8 mouse cellular contexts compared by ENCODE assay signal in genomic region chr16:50528677-50529510, GRCm38 (mm10).
DNase-seq lines count a peak whose midpoint lies in the region; ATAC-seq lines count a peak whose summit lies in the region.

No protein-coding gene starts in this region.

- no peaks in the 10 kb centered on the region for H3K4me1 ChIP-seq in embryonic facial prominence, embryonic 12.5 days
- peaks cover 9% of the 10 kb centered on the region; the same call in 1 of the 2 replicates for H3K4me1 ChIP-seq in limb, embryonic 13.5 days
- H3K4me1 ChIP-seq in midbrain, embryonic 15.5 days, result peaks cover 8% of the 10 kb centered on the region; the same call in 1 of the 2 replicates

- peak; percentile 91 for DNase-seq in 3134 (ENCODE audit: extremely low read depth, insufficient read length, low spot score)
- DNase-seq in adrenal gland, postnatal 14 days, result peak; percentile 89
- peak; percentile 78 for DNase-seq in heart, adult 8-10 months (ENCODE audit: low spot score)
- peak; percentile 64 for DNase-seq in kidney, adult 9 months
- DNase-seq in spleen, postnatal 10 days (ENCODE audit: low spot score in 2 of 2), result peak; percentile 40 to 55

- H3K27ac ChIP-seq in embryonic facial prominence, embryonic 12.5 days, result peak overlapping the region; percentile 91
- H3K27ac ChIP-seq in limb, embryonic 13.5 days, result peak overlapping the region; percentile 85
- H3K27ac ChIP-seq in midbrain, embryonic 15.5 days, result peak overlapping the region; percentile 87

- under 1% methylated on average over 71 of the region's 81 CpGs for WGBS in embryonic facial prominence, embryonic 12.5 days
- whole genome bisulfite sequencing in limb, embryonic 13.5 days, result under 1% methylated on average over 62 of the region's 81 CpGs
- WGBS in midbrain, embryonic 15.5 days, result under 1% methylated on average over 76 of the region's 81 CpGs

- peak overlapping the region; percentile 83 for H3K9ac ChIP-seq in embryonic facial prominence, embryonic 12.5 days
- peak overlapping the region; percentile 86 for H3K9ac ChIP-seq in limb, embryonic 13.5 days
- H3K9ac ChIP-seq in midbrain, embryonic 15.5 days, result peak overlapping the region; percentile 80

- ATAC-seq in embryonic facial prominence, embryonic 12.5 days (ENCODE audit: insufficient number of reproducible peaks, insufficient read depth, low FRiP score, low TSS enrichment), result peak; percentile 85
- ATAC-seq in limb, embryonic 13.5 days (ENCODE audit: low FRiP score, low read depth), result peak; percentile 78
- peak; percentile 88 for ATAC-seq in midbrain, embryonic 15.5 days (replicated peaks)

- no peaks in the 10 kb centered on the region for H3K36me3 ChIP-seq in embryonic facial prominence, embryonic 12.5 days
- H3K36me3 ChIP-seq in limb, embryonic 13.5 days, result no peaks in the 10 kb centered on the region
- no peaks in the 10 kb centered on the region for H3K36me3 ChIP-seq in midbrain, embryonic 15.5 days (replicated peaks)

- H3K4me2 ChIP-seq in embryonic facial prominence, embryonic 12.5 days (replicated peaks), result peak overlapping the region; percentile 97
- peak overlapping the region; percentile 94 for H3K4me2 ChIP-seq in limb, embryonic 13.5 days (replicated peaks)
- peak overlapping the region; percentile 99 for H3K4me2 ChIP-seq in midbrain, embryonic 15.5 days

- peak overlapping the region; percentile 73 for H3K4me3 ChIP-seq in embryonic facial prominence, embryonic 12.5 days
- peak overlapping the region; percentile 80 for H3K4me3 ChIP-seq in limb, embryonic 13.5 days
- H3K4me3 ChIP-seq in midbrain, embryonic 15.5 days, result peak overlapping the region; percentile 63

- no peaks in the 10 kb centered on the region for H3K9me3 ChIP-seq in embryonic facial prominence, embryonic 12.5 days
- no peaks in the 10 kb centered on the region for H3K9me3 ChIP-seq in limb, embryonic 13.5 days
- H3K9me3 ChIP-seq in midbrain, embryonic 15.5 days, result no peaks in the 10 kb centered on the region

- no peaks in the 10 kb centered on the region for H3K27me3 ChIP-seq in embryonic facial prominence, embryonic 12.5 days
- H3K27me3 ChIP-seq in limb, embryonic 13.5 days, result 0 out of 2 replicates have a peak, but pooled peaks cover 2% of the 10 kb centered on the region
- H3K27me3 ChIP-seq in midbrain, embryonic 15.5 days (replicated peaks), result no peaks in the 10 kb centered on the region

Comparison
In these comparisons a context has a peak if more than half of its experiments do, and no peak if none do; other contexts are left out.
1. Peak in every context shown above with its lines: DNase-seq, ATAC-seq, H3K4me3 ChIP-seq and H3K27ac ChIP-seq.